Mouse (Mus musculus) urinary bladder, postnatal 14 days (tissue): ENCODE data around the gene Ttc39d.
"Not testable (repeated sequence)": the region's sequence is repeated elsewhere in the genome, so short reads cannot be mapped to it uniquely, and the experiment has no call there.

Experiments used
- DNase-seq: peaks from one replicate; pipeline ENCODE4 v3.0.0; 2021; ENCODE audit warnings: low spot score

Ttc39d gene

GRCm38 (mm10) chr17:80206671-80207581, at the start of gene Ttc39d, which contains the start of gene Srsf7:
Gene Ttc39d, plus strand, starts transcription at chr17:80207460.
Gene Srsf7, minus strand, starts transcription at chr17:80207307.
- DNase-seq, result peak; percentile 98

- no peak for DNase-seq
These were observed 49.8 kb upstream of the Ttc39d start for GRCm38 (mm10) chr17:80157489-80157888.

GRCm38 (mm10) chr17:80160454-80160853, 46.8 kb upstream of the Ttc39d start:
- peak; percentile 67 for DNase-seq

- DNase-seq, result no peak
These were observed 43.3 kb upstream of the Ttc39d start for GRCm38 (mm10) chr17:80163991-80164390.

GRCm38 (mm10) chr17:80165741-80166140, 41.5 kb upstream of the Ttc39d start:
- DNase-seq, result peak; percentile 26

DNA sequence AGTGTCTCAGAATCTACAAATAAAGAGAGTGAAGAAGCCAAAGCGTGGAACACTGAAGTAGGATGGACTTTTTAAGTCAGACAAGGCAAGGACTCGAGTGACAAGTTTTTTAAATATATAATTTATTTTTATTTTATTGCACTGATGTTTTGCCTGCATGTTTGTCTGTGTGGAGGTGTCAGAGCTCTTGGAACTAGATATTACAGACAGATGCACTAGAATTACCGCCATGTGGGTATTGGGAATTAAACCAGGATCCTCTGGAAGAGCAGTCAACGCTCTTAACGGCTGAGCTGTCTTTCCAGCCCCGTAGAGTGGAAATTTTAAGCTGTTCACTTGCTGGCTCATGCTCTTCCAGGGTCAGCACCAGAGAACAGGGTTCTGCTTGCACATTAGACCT, 40.9 kb upstream of the Ttc39d start:
- no peak for DNase-seq

- no peak for DNase-seq
These were observed 39.8 kb upstream of the Ttc39d start for GRCm38 (mm10) chr17:80167436-80167835.

GRCm38 (mm10) chr17:80167851-80168251, 39.4 kb upstream of the Ttc39d start:
- DNase-seq, result no peak

- DNase-seq, result peak; percentile 15
These were observed 38.7 kb upstream of the Ttc39d start for GRCm38 (mm10) chr17:80168425-80169182.

DNA sequence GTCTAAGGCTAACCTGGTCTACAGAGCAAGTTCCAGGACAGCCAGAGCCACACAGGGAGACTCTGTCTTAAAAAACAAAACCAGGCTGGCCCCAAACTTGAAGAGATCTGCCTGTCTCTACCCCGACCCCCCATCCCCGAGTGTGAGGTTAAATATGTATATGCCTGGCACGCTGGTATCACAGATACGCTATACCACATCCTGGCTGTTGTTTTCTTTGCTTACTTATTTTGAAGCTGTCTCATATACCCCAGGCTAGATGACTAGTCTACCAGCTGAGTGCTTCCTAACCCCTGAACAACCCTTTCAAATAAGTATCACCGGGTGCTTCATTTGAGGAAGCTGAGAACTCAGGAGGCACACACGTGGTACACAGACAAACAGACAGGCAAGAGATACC, 37.5 kb upstream of the Ttc39d start:
- no peak for DNase-seq

GRCm38 (mm10) chr17:80170951-80171350, 36.3 kb upstream of the Ttc39d start:
- DNase-seq, result no peak

DNA sequence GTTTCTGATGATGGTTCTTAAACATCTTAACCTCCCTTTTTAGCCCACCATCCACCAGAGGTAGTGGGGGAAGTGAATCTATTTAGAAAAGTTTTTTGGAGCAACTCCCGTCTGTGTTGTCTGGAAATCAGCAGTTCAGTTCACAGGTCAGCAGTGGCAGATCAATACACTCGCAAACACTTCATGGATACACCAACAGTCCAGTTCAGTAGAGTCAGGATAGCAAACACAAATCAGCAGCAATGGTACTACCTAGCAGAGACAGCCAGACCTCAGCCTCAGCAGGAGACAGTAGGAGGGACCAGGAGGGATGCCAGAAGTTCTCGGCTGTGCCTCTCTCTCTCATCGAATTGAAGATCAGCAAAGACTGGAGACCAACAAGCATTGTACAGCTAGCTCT, 35.3 kb upstream of the Ttc39d start:
- no peak for DNase-seq

GRCm38 (mm10) chr17:80172761-80173160, 34.5 kb upstream of the Ttc39d start:
- no peak for DNase-seq

- no peak for DNase-seq
These were observed 33.6 kb upstream of the Ttc39d start for GRCm38 (mm10) chr17:80173708-80174107.

- no peak for DNase-seq
These were observed 33.1 kb upstream of the Ttc39d start for GRCm38 (mm10) chr17:80174146-80174545.

DNA sequence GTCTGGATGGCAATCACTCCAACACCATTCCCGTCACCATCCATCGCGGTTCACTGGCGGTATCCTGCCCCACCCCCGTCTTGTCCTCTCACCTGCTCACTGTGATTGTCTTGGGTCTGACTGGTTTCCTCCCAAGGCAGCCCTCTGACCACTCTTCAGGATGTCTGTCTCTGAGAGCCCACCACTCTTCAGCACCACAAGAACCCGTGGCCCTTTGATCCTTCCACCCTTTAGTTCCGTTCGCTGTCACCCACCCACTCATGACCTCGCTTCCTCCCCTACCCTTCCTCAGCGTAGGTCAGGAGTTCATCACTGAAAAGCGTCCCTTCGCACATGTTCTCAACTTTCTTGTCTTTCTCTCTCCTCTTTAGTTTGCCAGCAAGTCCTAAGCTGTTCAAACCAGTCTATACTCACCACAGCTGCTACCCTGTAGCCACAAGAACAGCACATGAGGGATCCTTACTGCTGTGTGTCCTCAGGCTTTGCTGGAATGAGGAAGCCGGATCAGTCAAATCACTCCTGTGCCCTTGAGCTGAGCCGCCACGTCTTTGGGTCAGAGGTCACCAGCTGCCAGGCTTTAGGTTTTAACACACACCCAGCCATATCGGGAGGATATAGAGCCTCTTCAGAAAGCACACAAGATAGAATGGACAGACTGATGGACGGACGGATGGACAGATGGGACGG, 32.4 kb upstream of the Ttc39d start:
- no peak for DNase-seq

DNA sequence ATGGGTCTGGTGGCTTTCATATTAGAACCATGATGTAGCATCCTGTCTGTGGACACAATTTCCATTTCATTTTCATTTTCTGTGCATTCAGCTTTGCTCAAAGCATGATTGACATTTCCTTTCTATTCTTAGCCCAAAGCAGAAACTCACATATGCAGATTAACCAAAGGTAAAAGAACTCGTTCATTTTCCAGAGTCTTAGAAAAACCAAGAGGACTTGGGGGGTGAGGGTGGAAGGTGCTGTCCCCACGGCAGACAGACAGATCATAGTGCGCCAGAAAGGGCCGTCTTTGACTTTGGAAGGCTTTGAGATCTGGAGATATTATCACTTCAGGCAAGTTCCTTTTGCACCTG, 31.9 kb upstream of the Ttc39d start:
- no peak for DNase-seq

- DNase-seq, result no peak
These were observed 31.3 kb upstream of the Ttc39d start for GRCm38 (mm10) chr17:80175966-80176365.

- DNase-seq, result not testable (repeated sequence)
These were observed 28.4 kb upstream of the Ttc39d start for GRCm38 (mm10) chr17:80178846-80179245.

GRCm38 (mm10) chr17:80179959-80180358, 27.3 kb upstream of the Ttc39d start:
- peak; percentile 78 for DNase-seq

DNA sequence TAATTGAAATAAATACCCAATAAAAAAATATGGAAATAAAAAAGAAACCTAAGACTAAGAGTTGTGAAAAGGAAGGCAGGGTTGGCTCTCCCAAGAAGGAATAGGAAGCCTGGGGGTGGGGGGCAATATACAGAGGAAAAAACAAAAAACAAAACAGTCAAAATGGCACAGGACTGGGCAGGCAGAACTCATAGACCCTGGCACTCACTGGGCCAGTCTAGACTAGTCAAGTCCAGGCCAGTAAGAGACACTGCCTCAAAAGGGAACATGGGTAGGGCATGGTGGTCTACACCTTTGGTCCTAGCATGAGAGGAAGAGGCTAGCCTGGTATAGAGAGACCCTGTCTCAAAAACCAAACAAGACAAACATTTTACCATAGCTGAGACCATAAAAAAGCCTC, 26.8 kb upstream of the Ttc39d start:
- no peak for DNase-seq

GRCm38 (mm10) chr17:80183615-80184014, 23.6 kb upstream of the Ttc39d start:
- DNase-seq, result no peak

DNA sequence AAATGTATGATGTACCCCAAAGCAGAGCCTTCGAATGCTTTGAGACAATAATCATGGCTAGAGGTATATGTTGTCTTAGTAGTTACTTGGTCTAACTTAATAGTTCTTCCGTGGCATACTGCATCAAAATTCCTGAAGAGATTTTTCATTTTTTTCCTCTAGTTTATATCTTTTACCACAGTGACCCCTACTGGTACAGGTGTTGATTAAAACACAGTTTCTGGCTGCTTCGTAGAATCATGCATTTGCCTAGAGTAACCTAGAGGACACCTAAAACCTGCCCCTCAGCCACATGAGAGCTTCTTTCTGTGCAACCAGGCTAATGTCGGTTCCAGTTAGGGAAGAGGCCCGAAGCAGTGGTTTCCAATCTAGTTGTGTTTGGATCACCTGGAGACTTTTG, 14.2 kb upstream of the Ttc39d start:
- no peak for DNase-seq
